Mouse (Mus musculus) heart, postnatal 0 days (tissue): Measurements from ENCODE around the gene Skap2. TPM values are rescaled to one million over a fixed set of nuclear protein-coding genes. Genes with fewer than 3 reads are reported as not detected.

Experiments used
- ATAC-seq: fragments of 200-750 bp; cut with Nextera tagmentation; 2 replicates; pipeline ENCODE4 v1.8.0; 2017; ENCODE audit warnings: low read depth, moderate number of reproducible peaks, moderate library complexity; ENCODE audit not compliant: insufficient read depth
- DNase-seq: peaks from one replicate; pipeline ENCODE4 v3.0.0-alpha.2; 2016; ENCODE audit warnings: low spot score
- H3K27ac ChIP-seq: fragments of 300-500 bp; sonication (generic); 2 replicates; pipeline ENCODE4 v1.5.1; 2014; ENCODE audit warnings: low read depth, mild to moderate bottlenecking
- H3K27me3 ChIP-seq: fragments of 300-500 bp; sonication (generic); 2 replicates; pipeline ENCODE4 v1.6.1; 2014; ENCODE audit warnings: low read length, mixed read lengths; ENCODE audit not compliant: control insufficient read depth, insufficient read depth
- H3K36me3 ChIP-seq: fragments of 300-500 bp; sonication (generic); replicated peaks from 2 replicates; pipeline ENCODE4 v1.6.1; 2014; ENCODE audit warnings: low read length, mixed read lengths; ENCODE audit not compliant: control insufficient read depth, insufficient read depth
- H3K4me1 ChIP-seq: fragments of 300-500 bp; sonication (generic); 2 replicates; pipeline ENCODE4 v1.6.1; 2014; ENCODE audit warnings: antibody characterized with exemption; ENCODE audit not compliant: control insufficient read depth, insufficient read depth
- H3K4me2 ChIP-seq: fragments of 300-500 bp; sonication (generic); 2 replicates; pipeline ENCODE4 v1.6.1; 2014; ENCODE audit warnings: low read depth, mild to moderate bottlenecking, low read length, moderate library complexity
- H3K4me3 ChIP-seq: fragments of 300-500 bp; sonication (generic); 2 replicates; pipeline ENCODE4 v1.5.1; 2014; ENCODE audit warnings: low read depth, low read length
- H3K9ac ChIP-seq: fragments of 300-500 bp; sonication (generic); replicated peaks from 2 replicates; pipeline ENCODE4 v1.6.1; 2014; ENCODE audit warnings: low read depth, low read length, mixed read lengths
- H3K9me3 ChIP-seq: fragments of 300-500 bp; sonication (generic); replicated peaks from 2 replicates; pipeline ENCODE4 v1.6.1; 2016; ENCODE audit warnings: low read length; ENCODE audit not compliant: control insufficient read depth
- CTCF ChIP-seq: IDR thresholded peaks from 2 replicates; pipeline ENCODE4 v1.5.1; 2016; ENCODE audit warnings: antibody characterized with exemption, control low read depth, low read depth
- EP300 ChIP-seq: IDR thresholded peaks from 2 replicates; pipeline ENCODE4 v1.6.1; 2016; ENCODE audit warnings: antibody characterized with exemption, low read depth
- WGBS: fragments of 180-500 bp; shearing (Covaris S2); extraction: QIAGEN DNeasy Blood & Tissue Kit; methylation state at CpG from one replicate; pipeline ENCODE4 v1.1.7; 2014; 5-methylcytosine and 5-hydroxymethylcytosine counted together
- polyA plus RNA-seq: library from polyadenylated mRNA; unstranded; fragments of >200 nt; fragmentation: Nextera tagmentation; extraction: Ambion mirVana; gene quantifications from 2 replicates; pipeline ENCODE4 v1.2.1, GENCODE M21; 2015
- total RNA-seq: library from RNA; depleted of rRNA; stranded (reverse); fragments of >200 nt; gene quantifications from 2 replicates; pipeline ENCODE4 v1.2.3, GENCODE M21; 2014; ENCODE audit warnings: low replicate concordance

The Skap2 gene
- total and polyA plus RNA-seq, 2 experiments from 2014 or later, result 10.7 to 13.9 TPM

GRCm38 (mm10) chr6:51876841-51877553, 135.4 kb downstream of the Skap2 start:
- peak overlapping the region; percentile 9; the same call in 1 of the 2 replicates for H3K27ac ChIP-seq
- TF ChIP-seq EP300 (no peak), CTCF (no peak)
- H3K9ac ChIP-seq, result no peak overlapping the region
- H3K36me3 ChIP-seq, result no peaks in the 10 kb centered on the region
- no peak overlapping the region for H3K4me3 ChIP-seq
- no peak overlapping the region for H3K4me2 ChIP-seq
- ATAC-seq, result no peak
- DNase-seq, result no peak
- 46% methylated on average over 13 of the region's 13 CpGs for WGBS
- no peaks in the 10 kb centered on the region for H3K9me3 ChIP-seq
- no peaks in the 10 kb centered on the region for H3K4me1 ChIP-seq
- no peaks in the 10 kb centered on the region for H3K27me3 ChIP-seq

GRCm38 (mm10) chr6:51875884-51876626, 136.3 kb downstream of the Skap2 start:
- Histone ChIP-seq H3K4me1 (no peaks in the 10 kb centered on the region), H3K4me3 (no peak overlapping the region), H3K9ac (no peak overlapping the region), H3K36me3 (no peaks in the 10 kb centered on the region), H3K27me3 (no peaks in the 10 kb centered on the region), H3K4me2 (no peak overlapping the region), H3K9me3 (no peaks in the 10 kb centered on the region), H3K27ac (no peak overlapping the region)
- peak; percentile 68 for ATAC-seq
- DNase-seq, result peak; percentile 59
- 40% methylated on average over 6 of the region's 6 CpGs for WGBS
- TF ChIP-seq EP300, result no peak
- peak; percentile 54 for TF ChIP-seq CTCF

- Histone ChIP-seq H3K36me3 (no peaks in the 10 kb centered on the region), H3K9ac (no peak overlapping the region), H3K27ac (no peak overlapping the region), H3K9me3 (no peaks in the 10 kb centered on the region), H3K4me1 (no peaks in the 10 kb centered on the region), H3K4me2 (no peak overlapping the region), H3K4me3 (no peak overlapping the region), H3K27me3 (no peaks in the 10 kb centered on the region)
- DNase-seq, result no peak
- 52% methylated on average over 2 of the region's 2 CpGs for WGBS
- no peak for TF ChIP-seq EP300
- TF ChIP-seq CTCF, result no peak
- ATAC-seq, result no peak
Observed at GRCm38 (mm10) chr6:51874035-51874434, 138.3 kb downstream of the Skap2 start.

- H3K27ac ChIP-seq, result no peak overlapping the region
- H3K4me2 ChIP-seq, result no peak overlapping the region
- H3K36me3 ChIP-seq, result no peaks in the 10 kb centered on the region
- no peak for ATAC-seq
- no peaks in the 10 kb centered on the region for H3K4me1 ChIP-seq
- no peak overlapping the region for H3K4me3 ChIP-seq
- no peaks in the 10 kb centered on the region for H3K27me3 ChIP-seq
- WGBS, result 9% methylated on average over 1 of the region's 1 CpGs
- H3K9me3 ChIP-seq, result no peaks in the 10 kb centered on the region
- DNase-seq, result no peak
- TF ChIP-seq EP300 (no peak), CTCF (peak; percentile 50)
- no peak overlapping the region for H3K9ac ChIP-seq
Observed at GRCm38 (mm10) chr6:51871135-51871534, 141.2 kb downstream of the Skap2 start.

- Histone ChIP-seq H3K27ac (no peak overlapping the region), H3K4me1 (no peaks in the 10 kb centered on the region), H3K4me2 (no peak overlapping the region), H3K4me3 (no peak overlapping the region), H3K27me3 (no peaks in the 10 kb centered on the region), H3K9ac (no peak overlapping the region), H3K9me3 (no peaks in the 10 kb centered on the region), H3K36me3 (no peaks in the 10 kb centered on the region)
- DNase-seq, result no peak
- no peak for TF ChIP-seq EP300
- no peak for TF ChIP-seq CTCF
- no peak for ATAC-seq
- 86% methylated on average over 1 of the region's 1 CpGs for whole genome bisulfite sequencing
Observed at GRCm38 (mm10) chr6:51870294-51870693, 142.1 kb downstream of the Skap2 start.
